Mouse (Mus musculus) mesoderm, embryonic 11.5 days (tissue): ENCODE measurements around the gene Aknad1.

Source experiments
- DNase-seq: peaks from one replicate; pipeline ENCODE4 v3.0.0-alpha.2; 2012; ENCODE audit warnings: low read depth, low spot score

Aknad1 gene

GRCm38 (mm10) chr3:108787754-108788454 lies 48.4 kb downstream of the Aknad1 start:
- no peak for DNase-seq

- DNase-seq: no peak
These were observed 49.0 kb downstream of the Aknad1 start for GRCm38 (mm10) chr3:108788455-108788794.

- DNase-seq: no peak
These were observed 49.8 kb downstream of the Aknad1 start for GRCm38 (mm10) chr3:108789299-108789698.

GRCm38 (mm10) chr3:108790499-108790898 lies 51.0 kb downstream of the Aknad1 start:
- no peak for DNase-seq

GRCm38 (mm10) chr3:108791054-108791706 lies 51.7 kb downstream of the Aknad1 start:
- no peak for DNase-seq

GRCm38 (mm10) chr3:108792420-108792819 lies 53.0 kb downstream of the Aknad1 start:
- DNase-seq: no peak

GRCm38 (mm10) chr3:108794780-108795179 lies 55.3 kb downstream of the Aknad1 start:
- no peak for DNase-seq

- DNase-seq: no peak
These were observed 56.3 kb downstream of the Aknad1 start for GRCm38 (mm10) chr3:108795554-108796299.

- no peak for DNase-seq
These were observed 56.9 kb downstream of the Aknad1 start for GRCm38 (mm10) chr3:108796386-108796785.

- no peak for DNase-seq
These were observed 58.3 kb downstream of the Aknad1 start for GRCm38 (mm10) chr3:108797723-108798122.

GRCm38 (mm10) chr3:108798375-108798774 lies 58.9 kb downstream of the Aknad1 start:
- DNase-seq: no peak

GRCm38 (mm10) chr3:108805622-108806021 lies 66.2 kb downstream of the Aknad1 start:
- DNase-seq: no peak

GRCm38 (mm10) chr3:108810747-108811263 lies 71.3 kb downstream of the Aknad1 start:
- DNase-seq: no peak

GRCm38 (mm10) chr3:108815631-108816030 lies 76.2 kb downstream of the Aknad1 start:
- no peak for DNase-seq

- DNase-seq: no peak
These were observed 91.0 kb downstream of the Aknad1 start for GRCm38 (mm10) chr3:108830493-108830892.

GRCm38 (mm10) chr3:108831750-108832149 lies 92.3 kb downstream of the Aknad1 start:
- DNase-seq: no peak
